ENCODE assay signal across 16 mouse cellular contexts in genomic region chr5:97099954-97100353, GRCm38 (mm10).
"Had no signal": no experiment of that assay in that cellular context is flagged by ENCODE, and none has a peak within 500 bp of the region (broad histone marks: within the 10 kb centered on the region; RNA-seq: fewer than 3 reads in every experiment).

No protein-coding gene starts in this region.

- DNase-seq: heart, postnatal 10 days; heart, postnatal 14 days; heart, postnatal 36 days; heart, postnatal 4 days; kidney, adult 11 months; kidney, adult 18-20 months; kidney, adult 2 months; kidney, adult 8-10 months; kidney, adult 9 months; kidney, postnatal 10 days; kidney, postnatal 14 days; kidney, postnatal 25 days; kidney, postnatal 36 days; kidney, postnatal 4 days; layer of hippocampus, adult 9-11 months; layer of hippocampus, postnatal 36 days had no signal
